Mouse (Mus musculus) forebrain, embryonic 14.5 days (tissue): ENCODE results near the gene Pi4k2b. TPM values are rescaled to one million over a fixed set of nuclear protein-coding genes. Genes with fewer than 3 reads are reported as not detected.

Experiments used
- ATAC-seq: fragments of 200-750 bp; cut with Nextera tagmentation; 2 replicates; pipeline ENCODE4 v1.8.0; 2017; ENCODE audit warnings: mild to moderate bottlenecking, moderate library complexity
- DNase-seq: peaks from one replicate; pipeline ENCODE4 v3.0.0-alpha.2; 2015; ENCODE audit warnings: low spot score
- H3K27ac ChIP-seq: fragments of 300-500 bp; sonication (generic); 2 replicates; pipeline ENCODE4 v1.5.1; 2014; ENCODE audit warnings: low read depth, mild to moderate bottlenecking, control low read depth, low read length, moderate library complexity
- H3K27me3 ChIP-seq: fragments of 300-500 bp; sonication (generic); replicated peaks from 2 replicates; pipeline ENCODE4 v1.6.1; 2014; ENCODE audit warnings: low read length, control low read depth, mixed read lengths; ENCODE audit not compliant: control insufficient read depth, insufficient read depth
- H3K36me3 ChIP-seq: fragments of 300-500 bp; sonication (generic); 2 replicates; pipeline ENCODE4 v1.6.1; 2014; ENCODE audit warnings: low read length, control low read depth; ENCODE audit not compliant: control insufficient read depth, insufficient read depth
- H3K4me1 ChIP-seq: fragments of 300-500 bp; sonication (generic); 2 replicates; pipeline ENCODE4 v1.6.1; 2014; ENCODE audit warnings: antibody characterized with exemption, low read length, control low read depth; ENCODE audit not compliant: control insufficient read depth, insufficient read depth
- H3K4me2 ChIP-seq: fragments of 300-500 bp; sonication (generic); 2 replicates; pipeline ENCODE4 v1.6.1; 2014; ENCODE audit warnings: mild to moderate bottlenecking, control low read depth, low read length
- H3K4me3 ChIP-seq: fragments of 300-500 bp; sonication (generic); 2 replicates; pipeline ENCODE4 v1.5.1; 2014; ENCODE audit warnings: low read depth, low read length, control low read depth
- H3K9ac ChIP-seq: fragments of 300-500 bp; sonication (generic); 2 replicates; pipeline ENCODE4 v1.6.1; 2014; ENCODE audit warnings: mild to moderate bottlenecking, low read length, control low read depth, moderate library complexity
- H3K9me3 ChIP-seq: fragments of 300-500 bp; sonication (generic); replicated peaks from 2 replicates; pipeline ENCODE4 v1.6.1; 2016; ENCODE audit warnings: low read length, control low read depth, mixed read lengths; ENCODE audit not compliant: control insufficient read depth
- WGBS: fragments of 180-500 bp; shearing (Covaris S2); extraction: QIAGEN DNeasy Blood & Tissue Kit; methylation state at CpG from one replicate; pipeline ENCODE4 v1.1.7; 2014; 5-methylcytosine and 5-hydroxymethylcytosine counted together
- polyA plus RNA-seq: library from polyadenylated mRNA; unstranded; fragments of >200 nt; fragmentation: Nextera tagmentation; extraction: Ambion mirVana; gene quantifications from 2 replicates; pipeline ENCODE4 v1.2.1, GENCODE M21; 2014

Gene Pi4k2b
- polyA plus RNA-seq, 1 experiment from 2014 or later, result 8.0 TPM

DNA sequence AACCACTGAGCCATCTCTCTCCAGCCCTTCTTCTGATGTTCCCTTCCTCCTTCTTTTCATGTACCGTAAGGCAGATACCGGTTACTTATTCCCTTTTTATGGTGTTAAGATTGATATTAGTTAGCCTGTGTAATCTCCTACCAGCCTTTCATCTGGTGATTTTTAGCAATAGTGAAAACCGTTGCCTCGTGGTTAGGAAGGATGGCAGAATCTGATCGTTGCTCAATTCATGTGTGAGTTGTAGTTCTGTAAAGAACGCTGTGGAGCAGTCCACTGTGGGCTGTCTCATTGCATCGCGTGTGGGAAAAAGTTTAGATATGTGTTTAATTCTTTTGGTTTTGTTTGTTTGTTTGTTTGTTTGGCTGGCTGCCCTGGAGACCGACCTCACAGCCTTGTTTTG lies 51.9 kb downstream of the Pi4k2b start:
- Histone ChIP-seq H3K4me2 (no peak overlapping the region), H3K27ac (no peak overlapping the region), H3K4me1 (no peaks in the 10 kb centered on the region), H3K9me3 (no peaks in the 10 kb centered on the region), H3K27me3 (no peaks in the 10 kb centered on the region), H3K9ac (no peak overlapping the region), H3K36me3 (peaks cover 26% of the 10 kb centered on the region), H3K4me3 (no peak overlapping the region)
- ATAC-seq (no peak), DNase-seq (no peak)
- WGBS, result 95% methylated on average over 9 of the region's 9 CpGs

GRCm38 (mm10) chr5:52794109-52794508 lies 52.7 kb downstream of the Pi4k2b start:
- Histone ChIP-seq H3K27me3 (no peaks in the 10 kb centered on the region), H3K27ac (no peak overlapping the region), H3K4me2 (no peak overlapping the region), H3K4me1 (no peaks in the 10 kb centered on the region), H3K9ac (no peak overlapping the region), H3K9me3 (no peaks in the 10 kb centered on the region), H3K36me3 (peaks cover 27% of the 10 kb centered on the region), H3K4me3 (no peak overlapping the region)
- no peak for ATAC-seq
- no peak for DNase-seq
- 96% methylated on average over 9 of the region's 9 CpGs for WGBS

DNA sequence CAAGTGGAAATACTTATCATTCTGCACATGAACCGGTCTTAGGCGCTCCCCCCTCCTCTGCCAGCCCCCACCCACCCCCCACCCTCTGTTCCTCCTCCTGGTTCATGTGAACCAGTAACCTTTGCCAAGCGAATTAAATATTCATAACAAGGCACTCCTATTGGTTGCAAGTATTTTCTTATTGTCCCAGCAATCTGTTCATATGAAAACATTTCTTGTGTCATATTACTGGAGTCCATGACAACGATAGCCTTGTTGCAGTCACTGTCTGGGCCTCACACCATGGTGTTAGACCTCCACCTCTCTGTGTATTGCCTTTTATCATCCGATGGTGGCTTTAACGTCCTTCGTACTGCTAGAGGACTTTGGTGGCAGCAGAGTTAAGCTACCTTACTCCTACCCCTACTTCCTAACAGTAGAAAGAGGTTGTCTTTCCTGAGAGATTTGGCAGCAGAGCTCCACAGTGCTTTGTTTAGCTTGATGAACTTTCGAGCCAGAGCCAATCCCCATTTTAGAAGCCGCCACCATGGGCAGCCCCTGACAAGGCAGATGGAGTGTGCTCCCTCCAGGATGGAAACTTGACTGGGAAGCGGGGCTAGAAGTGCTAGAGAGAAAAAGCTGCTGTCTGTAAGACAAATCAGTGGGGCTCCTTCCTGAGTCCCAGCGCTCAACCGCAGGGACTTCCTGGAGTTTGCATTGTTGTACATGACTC lies 58.1 kb downstream of the Pi4k2b start:
- H3K27me3 ChIP-seq, result no peaks in the 10 kb centered on the region
- no peaks in the 10 kb centered on the region for H3K9me3 ChIP-seq
- no peak overlapping the region for H3K9ac ChIP-seq
- peaks cover 28% of the 10 kb centered on the region for H3K36me3 ChIP-seq
- H3K4me2 ChIP-seq, result no peak overlapping the region
- DNase-seq (peak; percentile 4), ATAC-seq (no peak)
- H3K27ac ChIP-seq, result no peak overlapping the region
- no peaks in the 10 kb centered on the region for H3K4me1 ChIP-seq
- H3K4me3 ChIP-seq, result no peak overlapping the region
- 89% methylated on average over 12 of the region's 12 CpGs for WGBS

DNA sequence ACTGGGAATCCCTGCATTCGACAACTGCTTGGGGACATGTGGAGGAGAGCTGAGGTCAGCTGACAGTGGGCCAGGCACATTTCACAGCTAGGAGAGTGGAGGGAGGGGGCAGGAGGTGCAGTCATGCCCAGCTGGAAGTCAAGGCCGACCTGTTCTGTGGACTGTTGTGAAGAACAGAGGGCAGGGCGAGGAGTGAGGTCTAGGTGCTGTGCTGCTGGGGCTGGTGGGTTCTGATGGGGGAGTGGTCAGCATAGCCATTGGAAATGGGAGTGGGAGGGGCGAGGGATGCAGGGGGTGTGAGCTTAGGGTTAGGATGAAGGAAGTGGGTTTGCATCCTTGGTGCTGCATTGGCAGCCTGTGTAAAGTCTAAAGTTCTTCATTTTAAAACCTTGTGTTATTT lies 64.4 kb downstream of the Pi4k2b start:
- no peak overlapping the region for H3K27ac ChIP-seq
- H3K4me3 ChIP-seq, result no peak overlapping the region
- no peak overlapping the region for H3K4me2 ChIP-seq
- H3K27me3 ChIP-seq, result no peaks in the 10 kb centered on the region
- peaks cover 18% of the 10 kb centered on the region for H3K36me3 ChIP-seq
- H3K9me3 ChIP-seq, result no peaks in the 10 kb centered on the region
- ATAC-seq (no peak), DNase-seq (no peak)
- 74% methylated on average over 4 of the region's 4 CpGs for WGBS
- H3K9ac ChIP-seq, result no peak overlapping the region
- H3K4me1 ChIP-seq, result no peaks in the 10 kb centered on the region

DNA sequence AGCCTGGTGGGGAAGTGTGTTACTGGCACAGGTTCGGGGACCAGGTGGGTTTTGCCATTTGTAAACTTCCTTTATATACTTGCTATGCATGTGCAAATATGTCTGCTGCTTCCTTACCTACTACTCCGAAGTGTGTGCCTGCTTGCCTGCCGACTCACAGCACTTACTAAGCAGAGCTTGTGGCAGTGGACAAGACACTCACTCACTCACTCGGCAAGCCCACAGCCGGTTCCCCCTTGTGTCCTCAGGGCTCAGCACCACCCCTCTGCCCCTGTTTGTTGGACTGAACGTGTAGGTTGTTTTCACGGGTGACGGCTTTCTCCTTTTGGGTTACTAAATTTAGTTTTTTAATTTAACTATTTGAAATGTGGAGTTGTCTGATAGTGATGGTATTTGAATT lies 65.0 kb downstream of the Pi4k2b start:
- H3K4me2 ChIP-seq, result no peak overlapping the region
- no peaks in the 10 kb centered on the region for H3K27me3 ChIP-seq
- H3K27ac ChIP-seq, result no peak overlapping the region
- DNase-seq (no peak), ATAC-seq (no peak)
- 87% methylated on average over 8 of the region's 8 CpGs for WGBS
- H3K36me3 ChIP-seq, result peaks cover 18% of the 10 kb centered on the region
- no peaks in the 10 kb centered on the region for H3K4me1 ChIP-seq
- H3K9me3 ChIP-seq, result no peaks in the 10 kb centered on the region
- no peak overlapping the region for H3K4me3 ChIP-seq
- no peak overlapping the region for H3K9ac ChIP-seq

- no peak for DNase-seq
- 88% methylated on average over 7 of the region's 7 CpGs for WGBS
- no peaks in the 10 kb centered on the region for H3K4me1 ChIP-seq
- no peak overlapping the region for H3K9ac ChIP-seq
- no peaks in the 10 kb centered on the region for H3K9me3 ChIP-seq
- no peak overlapping the region for H3K4me3 ChIP-seq
- H3K27ac ChIP-seq, result no peak overlapping the region
- H3K27me3 ChIP-seq, result no peaks in the 10 kb centered on the region
- ATAC-seq, result no peak
- H3K4me2 ChIP-seq, result no peak overlapping the region
- H3K36me3 ChIP-seq, result peaks cover 18% of the 10 kb centered on the region
Measured at GRCm38 (mm10) chr5:52807030-52807429, 65.7 kb downstream of the Pi4k2b start.

GRCm38 (mm10) chr5:52810446-52810845 lies 69.1 kb downstream of the Pi4k2b start:
- no peaks in the 10 kb centered on the region for H3K4me1 ChIP-seq

DNA sequence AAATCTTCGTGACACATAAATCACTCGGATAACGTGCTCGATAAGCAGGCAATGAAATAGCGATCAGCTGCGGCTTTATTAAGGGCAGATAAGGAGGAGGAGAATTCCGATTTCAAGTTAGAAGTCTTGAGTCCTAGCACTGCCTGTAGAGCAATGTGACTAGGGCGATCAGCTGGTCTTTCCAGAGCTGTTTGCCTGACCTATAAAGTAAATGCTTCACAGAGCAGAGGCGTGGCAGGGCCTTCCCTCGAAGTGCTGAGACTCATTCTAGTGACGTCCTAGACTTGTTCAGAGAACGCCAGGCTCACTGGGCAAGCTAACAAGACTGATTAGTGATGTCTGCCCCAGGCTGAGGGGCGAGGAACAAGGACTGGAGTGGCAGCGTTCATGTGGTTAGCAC lies 69.7 kb downstream of the Pi4k2b start:
- DNase-seq, result no peak

More at GRCm38 (mm10) chr5:52810446-52810845, 69.1 kb downstream of the Pi4k2b start:
- Histone ChIP-seq H3K9ac (no peak overlapping the region), H3K36me3 (peaks cover 16% of the 10 kb centered on the region), H3K4me3 (no peak overlapping the region), H3K27me3 (no peaks in the 10 kb centered on the region), H3K9me3 (no peaks in the 10 kb centered on the region), H3K27ac (no peak overlapping the region), H3K4me2 (no peak overlapping the region)
- ATAC-seq (no peak), DNase-seq (no peak)
- 98% methylated on average over 6 of the region's 6 CpGs for WGBS

DNA sequence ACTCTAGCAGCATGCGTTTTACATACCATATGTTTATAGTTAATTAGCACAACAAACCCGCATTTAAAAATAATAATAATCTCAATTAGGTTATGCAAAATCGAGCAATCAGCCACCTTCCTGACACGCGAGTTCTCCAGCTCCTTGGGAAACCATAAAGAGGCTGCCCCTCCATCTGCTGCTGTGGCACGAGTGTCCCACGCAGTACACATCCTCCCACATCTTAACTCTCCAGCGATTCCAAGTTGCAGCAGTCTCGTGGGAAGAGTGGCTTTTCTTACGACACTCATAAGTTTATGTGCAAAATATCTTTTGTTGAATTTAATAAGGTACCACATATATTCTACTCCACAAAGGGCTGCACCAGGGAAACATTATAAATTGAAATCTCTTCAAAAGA lies 71.1 kb downstream of the Pi4k2b start:
- WGBS, result 85% methylated on average over 10 of the region's 10 CpGs
- ATAC-seq, result no peak
- Histone ChIP-seq H3K27me3 (no peaks in the 10 kb centered on the region), H3K4me2 (no peak overlapping the region), H3K4me3 (no peak overlapping the region), H3K4me1 (no peaks in the 10 kb centered on the region), H3K9ac (no peak overlapping the region), H3K36me3 (peaks cover 24% of the 10 kb centered on the region), H3K27ac (no peak overlapping the region), H3K9me3 (no peaks in the 10 kb centered on the region)
- no peak for DNase-seq

More for the DNA sequence above, 69.7 kb downstream of the Pi4k2b start:
- no peak overlapping the region for H3K4me3 ChIP-seq
- H3K9me3 ChIP-seq, result no peaks in the 10 kb centered on the region
- WGBS, result 94% methylated on average over 14 of the region's 14 CpGs
- no peak for ATAC-seq
- H3K27ac ChIP-seq, result no peak overlapping the region
- no peak overlapping the region for H3K4me2 ChIP-seq
- no peak overlapping the region for H3K9ac ChIP-seq
- H3K27me3 ChIP-seq, result no peaks in the 10 kb centered on the region
- H3K4me1 ChIP-seq, result no peaks in the 10 kb centered on the region
- peaks cover 21% of the 10 kb centered on the region for H3K36me3 ChIP-seq
